Mouse (Mus musculus): ENCODE data around the gene Mllt6. TPM values are rescaled to one million over a fixed set of nuclear protein-coding genes. Genes with fewer than 3 reads are reported as not detected.

The Mllt6 gene
- total RNA-seq, 2 experiments from 2014 or later: 143 to 147 TPM

DNA sequence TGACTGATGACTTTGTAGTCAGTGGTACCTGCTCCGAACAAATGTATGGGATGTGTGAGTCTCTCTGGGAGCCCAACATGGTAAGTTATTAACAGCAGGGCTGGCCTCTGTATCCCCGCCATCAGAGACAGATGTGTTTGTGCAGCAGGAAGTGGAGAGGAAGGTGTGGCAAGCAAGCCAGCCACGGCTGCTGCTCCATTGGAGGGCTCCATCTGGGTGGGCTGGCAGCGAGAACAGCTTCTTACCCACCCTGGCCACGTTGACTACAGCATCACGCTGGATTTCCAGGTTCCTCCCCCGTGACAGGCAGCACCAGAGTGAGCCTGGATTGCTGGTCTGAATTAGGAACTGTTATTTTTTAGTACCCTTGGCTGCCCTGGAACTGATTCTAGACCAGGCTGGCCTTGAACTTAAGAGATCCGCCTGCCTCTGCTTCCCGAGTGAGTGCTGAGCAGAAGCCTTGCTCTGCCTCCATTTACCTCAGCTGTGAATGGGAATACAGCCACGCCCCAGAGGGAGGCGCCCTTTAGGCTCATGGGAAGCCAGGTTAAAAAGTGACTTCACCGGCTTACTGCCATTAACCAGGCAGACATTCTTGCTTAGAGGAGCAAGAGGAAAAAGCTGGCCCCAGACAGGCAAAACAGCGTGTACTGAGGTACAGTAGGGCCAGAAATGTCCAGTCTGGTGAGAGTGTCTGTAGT lies 48.1 kb downstream of the Mllt6 start:
- H3K4me3 ChIP-seq: no peak overlapping the region
- DNase-seq (ENCODE audit: extremely low spot score in 1 of 2, low spot score in 2 of 2): no peak

DNA sequence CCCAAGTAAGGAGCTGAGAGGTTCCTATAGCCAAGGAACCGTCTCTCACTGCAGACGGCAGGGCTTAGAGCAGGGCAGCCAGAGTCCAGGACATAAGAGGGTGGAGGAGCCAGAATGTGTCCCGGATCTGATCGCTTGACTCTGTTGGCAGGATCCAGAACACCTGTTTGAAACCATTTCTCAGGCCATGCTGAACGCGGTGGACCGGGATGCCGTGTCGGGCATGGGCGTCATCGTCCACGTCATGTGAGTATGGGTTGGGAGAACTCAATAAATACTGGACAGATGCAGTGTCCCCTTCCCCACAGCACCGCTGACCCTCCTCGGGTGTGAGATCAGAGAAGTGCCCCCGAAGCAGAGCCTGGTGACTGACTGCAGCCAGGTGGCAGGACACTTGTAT lies 49.1 kb downstream of the Mllt6 start:
- no peak for TF ChIP-seq CTCF (IDR thresholded peaks at IDR 0.05)
- no peak overlapping the region for H3K27ac ChIP-seq
- no peak overlapping the region for H3K4me3 ChIP-seq
- intact Hi-C loops (cut with DNase I): no loop called here
- DNase-seq (ENCODE audit: extremely low spot score in 1 of 2, low spot score in 2 of 2): no peak

More for the DNA sequence above, 48.1 kb downstream of the Mllt6 start:
- no peak for TF ChIP-seq CTCF (IDR thresholded peaks at IDR 0.05)
- no peak overlapping the region for H3K27ac ChIP-seq
- intact Hi-C loops (cut with DNase I): no loop called here

DNA sequence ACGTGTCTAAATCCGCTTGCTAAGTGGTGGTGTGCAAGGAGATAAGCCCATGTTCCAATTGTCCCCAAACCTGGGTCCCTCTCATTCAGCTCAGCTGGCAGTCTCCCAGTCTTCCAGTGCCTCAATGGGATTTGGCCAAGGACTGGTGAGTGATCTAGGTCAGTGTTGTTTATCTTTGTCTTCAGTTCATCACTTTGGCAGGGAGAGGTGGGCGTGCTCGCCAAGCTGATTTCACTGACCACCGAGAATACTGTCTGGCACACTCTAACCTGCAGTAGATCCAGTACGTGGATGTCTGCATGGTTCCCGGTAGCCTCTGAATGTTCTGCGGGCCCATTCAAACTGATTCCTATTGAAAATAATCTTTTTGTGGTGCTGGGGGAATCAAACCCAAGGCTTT lies 50.7 kb downstream of the Mllt6 start:
- intact Hi-C loops (cut with DNase I): loop anchor here (2.0 kb wide), 1 partner anchor 31 kb away; the partner anchor contains the start of gene Pip4k2b
- TF ChIP-seq CTCF (IDR thresholded peaks at IDR 0.05): no peak
- Histone ChIP-seq H3K27ac (peak overlapping the region; percentile 55; the same call in 1 of the 2 replicates), H3K4me3 (no peak overlapping the region)
- DNase-seq (ENCODE audit: extremely low spot score in 1 of 2, low spot score in 2 of 2): no peak

DNA sequence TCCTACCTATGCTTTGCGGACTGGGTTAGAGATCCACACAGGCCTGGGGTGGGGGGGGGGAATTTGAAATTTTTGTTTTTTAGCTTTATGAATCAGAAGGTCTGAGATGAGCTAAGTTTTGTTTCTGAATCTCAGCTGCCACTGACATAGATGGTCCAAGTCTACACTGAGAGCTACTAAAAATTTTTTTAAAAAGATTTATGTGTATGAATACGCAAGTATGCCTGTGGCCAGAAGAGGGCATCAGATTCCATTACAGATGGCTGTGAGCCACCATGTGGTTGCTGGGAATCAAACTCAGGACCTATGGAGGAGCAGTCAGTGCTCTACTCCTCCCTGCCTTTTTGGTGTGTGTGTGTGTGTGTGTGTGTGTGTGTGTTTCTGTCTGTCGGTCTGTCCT lies 51.1 kb downstream of the Mllt6 start:
- TF ChIP-seq CTCF (IDR thresholded peaks at IDR 0.05): peak; percentile 28
- Histone ChIP-seq H3K4me3 (no peak overlapping the region), H3K27ac (peak overlapping the region; percentile 16; the same call in 1 of the 2 replicates)
- intact Hi-C loops (cut with DNase I): loop anchor here (2.0 kb wide), 1 partner anchor 30 kb away; the partner anchor contains the start of gene Pip4k2b
- DNase-seq (ENCODE audit: extremely low spot score in 1 of 2, low spot score in 2 of 2): no peak

DNA sequence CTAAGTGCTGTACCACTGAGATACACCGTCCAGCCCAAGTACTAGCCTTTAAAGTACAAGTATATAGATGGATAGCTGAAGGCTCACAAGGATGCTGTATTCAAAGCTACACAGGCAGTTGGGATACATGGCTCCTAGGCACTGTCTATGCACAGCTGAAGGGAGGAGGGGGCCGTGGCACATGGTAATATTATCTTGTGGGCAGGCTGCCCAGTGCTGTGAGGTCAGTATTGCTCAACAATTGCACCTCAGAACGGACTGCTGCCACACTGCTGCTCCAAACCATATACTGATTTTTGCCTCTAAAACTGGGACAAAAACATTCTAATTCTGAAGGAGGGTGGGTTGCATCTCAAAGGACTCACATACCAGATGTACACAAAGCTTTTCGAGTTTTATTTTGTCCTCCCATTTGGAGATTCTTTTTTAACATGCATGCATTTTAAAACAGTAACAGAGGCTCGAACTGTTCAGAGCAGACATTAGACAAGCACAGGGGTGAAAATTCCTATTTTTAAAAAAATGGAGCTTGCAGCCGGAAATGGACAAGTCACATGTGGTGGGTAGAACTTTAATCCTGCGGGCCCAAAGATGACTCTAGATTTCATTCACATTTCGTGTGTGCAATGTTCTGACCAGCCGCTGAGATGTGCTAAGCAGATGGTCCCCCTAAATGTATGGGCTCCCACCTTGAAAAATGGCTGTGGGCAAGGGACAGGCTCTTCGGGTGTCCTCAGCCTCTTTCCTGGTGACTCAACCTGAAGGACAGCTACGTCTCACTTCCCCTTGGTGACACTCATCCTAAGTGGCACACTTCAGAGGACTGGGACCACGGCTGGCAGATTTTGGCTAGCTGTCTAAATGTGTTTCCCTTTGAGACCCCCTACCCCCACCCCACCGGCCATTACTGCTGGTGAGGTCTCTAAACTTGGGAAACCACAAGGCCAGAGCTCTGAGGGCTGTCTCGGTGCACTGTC lies 51.9 kb downstream of the Mllt6 start:
- intact Hi-C loops (cut with DNase I): loop anchor here (1.0 to 2.0 kb wide), 2 partner anchors 30 to 38 kb away; partner anchors contain the start of gene Pip4k2b
- no peak for TF ChIP-seq CTCF (IDR thresholded peaks at IDR 0.05)
- Histone ChIP-seq H3K4me3 (no peak overlapping the region), H3K27ac (peak overlapping the region; percentile 62; the same call in 1 of the 2 replicates)
- DNase-seq (ENCODE audit: extremely low spot score in 1 of 2, low spot score in 2 of 2): peak in 1 of 2 experiments; percentile 43

DNA sequence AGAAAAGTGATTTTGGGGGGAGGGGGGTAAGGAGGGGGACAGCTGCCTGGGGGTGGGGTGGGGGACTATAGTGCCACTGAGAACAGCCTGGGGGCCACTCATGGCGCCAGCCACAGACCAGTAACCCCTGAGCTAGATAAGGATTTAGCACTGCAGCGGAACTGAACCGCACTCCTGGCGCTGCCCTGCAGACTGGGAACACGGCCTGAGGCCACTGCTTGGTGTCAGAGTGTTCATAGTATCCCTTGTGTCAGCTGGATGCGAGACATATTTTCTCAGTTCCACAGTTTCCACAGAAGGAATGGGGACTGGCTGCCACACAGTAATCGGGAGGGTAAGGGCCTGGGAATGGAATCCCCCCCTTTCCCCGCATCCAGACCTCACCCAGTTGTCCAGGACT lies 52.8 kb downstream of the Mllt6 start:
- intact Hi-C loops (cut with DNase I): no loop called here
- no peak for TF ChIP-seq CTCF (IDR thresholded peaks at IDR 0.05)
- H3K27ac ChIP-seq: peak overlapping the region; percentile 40; the same call in 1 of the 2 replicates
- H3K4me3 ChIP-seq: no peak overlapping the region
- DNase-seq (ENCODE audit: extremely low spot score in 1 of 2, low spot score in 2 of 2): no peak

DNA sequence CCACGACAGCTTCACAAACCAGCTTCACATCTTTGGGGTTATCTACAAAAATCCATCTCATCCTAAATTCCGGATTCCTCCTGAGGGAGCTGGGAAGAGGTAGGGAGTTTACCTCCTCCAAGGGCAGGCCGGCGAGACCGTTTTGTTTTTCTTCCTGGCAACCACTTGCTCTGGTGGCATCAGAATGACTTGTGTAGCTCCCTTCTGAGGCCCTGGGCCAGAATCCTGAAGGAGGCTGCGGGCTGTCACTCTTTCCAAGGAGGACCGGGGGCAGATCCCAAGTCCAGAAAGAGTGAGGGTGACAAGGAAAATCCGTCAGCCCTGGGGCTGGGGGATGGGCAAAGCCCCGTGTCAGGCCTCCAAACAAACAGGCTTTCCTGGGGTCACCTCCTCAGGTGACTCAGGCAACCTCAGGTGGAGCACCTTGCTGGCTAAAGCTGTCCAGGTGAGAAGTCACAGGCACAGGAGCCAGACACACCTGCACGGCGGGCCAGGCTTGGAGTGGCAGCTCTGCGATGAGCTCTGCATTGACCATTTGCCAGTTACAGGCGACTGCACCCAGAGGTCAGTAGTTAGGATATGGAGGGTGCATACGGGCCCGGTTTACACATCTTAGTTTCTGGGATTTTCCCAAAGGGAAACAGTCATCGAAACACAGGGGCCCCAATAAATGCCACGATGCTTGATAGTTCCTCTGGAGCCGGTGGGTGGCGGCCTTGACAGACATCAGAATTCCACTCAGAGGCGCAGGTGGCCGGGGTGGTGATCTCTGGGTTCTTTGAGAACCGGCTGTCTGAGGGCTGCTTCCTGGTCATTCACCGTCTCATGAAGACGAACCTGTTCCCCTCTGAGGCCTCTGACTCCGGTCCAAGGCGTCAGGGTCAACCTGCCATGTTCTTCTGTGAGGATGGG lies 54.4 kb downstream of the Mllt6 start:
- no peak for TF ChIP-seq CTCF (IDR thresholded peaks at IDR 0.05)
- H3K4me3 ChIP-seq: no peak overlapping the region
- DNase-seq (ENCODE audit: extremely low spot score in 1 of 2, low spot score in 2 of 2): no peak
- intact Hi-C loops (cut with DNase I): no loop called here
- H3K27ac ChIP-seq: no peak overlapping the region

DNA sequence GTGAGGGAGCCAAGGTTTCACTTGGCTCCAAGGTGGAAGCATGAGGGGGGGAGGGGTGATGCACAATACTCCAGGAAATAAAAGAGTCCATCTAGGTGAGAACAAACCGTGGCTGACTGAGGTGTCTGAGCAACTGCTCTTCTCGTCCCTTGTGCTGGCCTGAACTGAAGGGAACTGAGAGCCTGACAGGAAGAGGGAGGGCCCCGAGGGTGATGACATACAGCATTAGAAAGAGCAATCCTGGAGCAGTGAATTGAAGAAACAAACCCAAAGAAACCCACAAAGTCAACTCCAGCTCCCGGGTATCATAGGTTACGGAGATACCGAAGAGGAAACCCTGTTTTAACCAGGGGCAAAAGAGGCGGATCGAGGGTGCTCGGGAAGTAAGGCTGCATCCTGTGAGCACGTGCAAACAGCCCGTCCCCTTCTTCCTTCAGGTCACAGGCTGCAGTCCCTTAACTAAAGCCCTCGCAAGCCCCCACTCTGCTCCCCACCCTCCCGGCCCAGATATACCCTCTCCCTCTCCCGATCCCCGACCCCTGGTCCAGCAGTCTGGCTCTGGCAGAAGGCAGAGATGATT lies 55.2 kb downstream of the Mllt6 start:
- no peak for DNase-seq (ENCODE audit: extremely low spot score in 1 of 2, low spot score in 2 of 2)
- no peak overlapping the region for H3K4me3 ChIP-seq
- no peak overlapping the region for H3K27ac ChIP-seq
- no peak for TF ChIP-seq CTCF (IDR thresholded peaks at IDR 0.05)
- intact Hi-C loops (cut with DNase I): no loop called here

DNA sequence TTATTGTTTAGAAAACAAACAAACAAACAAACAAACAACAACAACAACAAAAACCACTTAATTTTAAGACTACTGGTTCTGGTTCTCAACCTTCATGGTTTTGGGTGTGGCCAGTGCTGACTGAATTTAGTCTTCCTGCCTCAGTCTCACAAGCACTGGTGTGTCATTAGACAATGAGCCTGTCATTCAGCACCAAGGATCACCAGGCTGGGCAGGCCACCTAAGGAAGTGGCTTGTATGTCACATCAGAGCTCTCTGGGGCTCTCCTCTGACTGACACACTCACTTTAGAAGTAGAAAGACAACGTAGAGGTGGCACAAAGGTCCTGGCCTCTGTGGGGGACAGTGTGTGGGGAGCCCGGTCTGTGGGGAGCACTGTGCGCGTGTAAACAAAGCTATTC lies 55.8 kb downstream of the Mllt6 start:
- H3K27ac ChIP-seq: no peak overlapping the region
- no peak for TF ChIP-seq CTCF (IDR thresholded peaks at IDR 0.05)
- H3K4me3 ChIP-seq: no peak overlapping the region
- DNase-seq (ENCODE audit: extremely low spot score in 1 of 2, low spot score in 2 of 2): no peak
- intact Hi-C loops (cut with DNase I): no loop called here

DNA sequence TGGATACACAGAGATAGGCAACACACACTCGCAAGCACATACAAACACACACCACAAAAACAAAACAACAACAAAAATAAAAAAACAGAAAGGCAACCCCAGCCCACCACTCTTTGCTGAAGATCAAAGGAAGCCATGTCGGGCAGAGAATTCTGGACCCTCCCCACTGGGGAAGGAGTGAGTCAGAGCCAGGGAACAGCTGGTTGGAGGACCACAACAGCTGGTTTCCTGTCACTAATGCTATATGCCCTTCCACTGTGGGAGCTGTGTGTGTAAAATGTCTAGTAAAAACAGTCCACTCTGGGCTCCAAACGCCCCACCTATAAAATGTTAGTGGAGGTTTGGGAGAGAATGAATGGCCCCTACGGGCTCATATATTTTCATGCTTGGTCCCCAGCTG lies 58.1 kb downstream of the Mllt6 start:
- no peak for TF ChIP-seq CTCF (IDR thresholded peaks at IDR 0.05)
- Histone ChIP-seq H3K27ac (no peak overlapping the region), H3K4me3 (no peak overlapping the region)
- intact Hi-C loops (cut with DNase I): no loop called here
- DNase-seq (ENCODE audit: extremely low spot score in 1 of 2, low spot score in 2 of 2): no peak

DNA sequence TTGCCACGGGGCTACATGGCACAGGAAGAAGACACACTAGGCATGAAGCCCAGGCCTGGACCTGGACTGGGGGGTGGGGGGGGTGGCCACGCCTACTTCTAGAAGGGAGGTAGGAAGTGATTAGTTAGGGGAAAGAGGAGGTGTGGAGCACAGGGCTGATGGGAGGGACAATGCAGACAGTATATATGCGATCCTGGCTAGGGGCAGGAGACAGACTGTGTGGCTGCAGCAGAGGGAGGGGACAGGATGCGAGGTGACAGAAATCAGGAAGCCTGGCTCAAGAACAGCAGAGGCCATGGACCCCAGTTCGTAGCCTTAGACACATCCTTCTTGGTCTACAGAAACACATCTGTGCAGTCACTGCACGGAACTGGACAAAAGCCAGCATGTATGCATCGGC lies 60.5 kb downstream of the Mllt6 start:
- intact Hi-C loops (cut with DNase I): no loop called here
- no peak overlapping the region for H3K4me3 ChIP-seq
- H3K27ac ChIP-seq: no peak overlapping the region
- no peak for TF ChIP-seq CTCF (IDR thresholded peaks at IDR 0.05)
- no peak for DNase-seq (ENCODE audit: extremely low spot score in 1 of 2, low spot score in 2 of 2)
